Mouse (Mus musculus): ENCODE data around the gene Pkp3. TPM values are rescaled to one million over a fixed set of nuclear protein-coding genes. Genes with fewer than 3 reads are reported as not detected.

Pkp3 gene
- polyA plus RNA-seq, 1 experiment from 2014 or later = 0.72 TPM

- Histone ChIP-seq H3K27me3 (replicated peaks) (peaks cover 92% of the 10 kb centered on the region), H3K27ac (replicated peaks) (no peak overlapping the region), H3K9me3 (no peaks in the 10 kb centered on the region), H3K4me2 (peak overlapping the region; percentile 21), H3K36me3 (no peaks in the 10 kb centered on the region), H3K4me3 (no peak overlapping the region), H3K9ac (no peak overlapping the region), H3K4me1 (peaks cover 18% of the 10 kb centered on the region)
- WGBS = 21% methylated on average over 23 of the region's 23 CpGs
- no peak for ATAC-seq (ENCODE audit: extremely low read depth, insufficient number of reproducible peaks, low FRiP score, low TSS enrichment)
Measured at GRCm38 (mm10) chr7:141072017-141072745, 5.8 kb upstream of the Pkp3 start.

- 84% methylated on average over 4 of the region's 4 CpGs for WGBS
- no peak for ATAC-seq (ENCODE audit: extremely low read depth, insufficient number of reproducible peaks, low FRiP score, low TSS enrichment)
- peaks cover 92% of the 10 kb centered on the region for H3K27me3 ChIP-seq (replicated peaks)
- no peak overlapping the region for H3K9ac ChIP-seq
- peaks cover 18% of the 10 kb centered on the region for H3K4me1 ChIP-seq
- no peaks in the 10 kb centered on the region for H3K36me3 ChIP-seq
- H3K4me2 ChIP-seq = no peak overlapping the region
- H3K9me3 ChIP-seq = no peaks in the 10 kb centered on the region
- no peak overlapping the region for H3K4me3 ChIP-seq
- no peak overlapping the region for H3K27ac ChIP-seq (replicated peaks)
Measured at GRCm38 (mm10) chr7:141073782-141074181, 4.2 kb upstream of the Pkp3 start.

GRCm38 (mm10) chr7:141078876-141079275 is 858 bp downstream of the Pkp3 start:
- WGBS = 79% methylated on average over 4 of the region's 4 CpGs
- no peaks in the 10 kb centered on the region for H3K36me3 ChIP-seq
- H3K4me1 ChIP-seq = no peaks in the 10 kb centered on the region
- H3K27me3 ChIP-seq (replicated peaks) = peaks cover 90% of the 10 kb centered on the region
- H3K9me3 ChIP-seq = no peaks in the 10 kb centered on the region
- no peak overlapping the region for H3K4me2 ChIP-seq
- H3K9ac ChIP-seq = no peak overlapping the region
- no peak overlapping the region for H3K27ac ChIP-seq (replicated peaks)
- H3K4me3 ChIP-seq = no peak overlapping the region
- ATAC-seq (ENCODE audit: extremely low read depth, insufficient number of reproducible peaks, low FRiP score, low TSS enrichment) = no peak

- no peak for ATAC-seq (ENCODE audit: extremely low read depth, insufficient number of reproducible peaks, low FRiP score, low TSS enrichment)
- no peaks in the 10 kb centered on the region for H3K36me3 ChIP-seq
- H3K4me3 ChIP-seq = no peak overlapping the region
- no peaks in the 10 kb centered on the region for H3K4me1 ChIP-seq
- peaks cover 85% of the 10 kb centered on the region for H3K27me3 ChIP-seq (replicated peaks)
- WGBS = 20% methylated on average over 34 of the region's 34 CpGs
- no peak overlapping the region for H3K4me2 ChIP-seq
- H3K9ac ChIP-seq = 0 out of 2 replicates have a peak overlapping the region, but pooled peaks have one; percentile 3
- H3K9me3 ChIP-seq = no peaks in the 10 kb centered on the region
- H3K27ac ChIP-seq (replicated peaks) = no peak overlapping the region
Measured at GRCm38 (mm10) chr7:141079481-141080449, 1.7 kb downstream of the Pkp3 start.

- Histone ChIP-seq H3K4me1 (peaks cover 15% of the 10 kb centered on the region), H3K27ac (replicated peaks) (no peak overlapping the region), H3K9me3 (no peaks in the 10 kb centered on the region), H3K4me2 (no peak overlapping the region), H3K36me3 (no peaks in the 10 kb centered on the region), H3K9ac (no peak overlapping the region), H3K27me3 (replicated peaks) (peaks cover 69% of the 10 kb centered on the region), H3K4me3 (no peak overlapping the region)
- no peak for ATAC-seq (ENCODE audit: extremely low read depth, insufficient number of reproducible peaks, low FRiP score, low TSS enrichment)
- 21% methylated on average over 8 of the region's 8 CpGs for WGBS
Measured at GRCm38 (mm10) chr7:141087894-141088293, 9.9 kb downstream of the Pkp3 start.

- Histone ChIP-seq H3K9ac (0 out of 2 replicates have a peak overlapping the region, but pooled peaks have one; percentile 19), H3K4me1 (peaks cover 15% of the 10 kb centered on the region), H3K4me2 (peak overlapping the region; percentile 51), H3K27me3 (replicated peaks) (peaks cover 69% of the 10 kb centered on the region), H3K36me3 (no peaks in the 10 kb centered on the region), H3K27ac (replicated peaks) (no peak overlapping the region), H3K9me3 (no peaks in the 10 kb centered on the region), H3K4me3 (peak overlapping the region; percentile 26)
- WGBS = 7% methylated on average over 18 of the region's 18 CpGs
- no peak for ATAC-seq (ENCODE audit: extremely low read depth, insufficient number of reproducible peaks, low FRiP score, low TSS enrichment)
Measured at GRCm38 (mm10) chr7:141088473-141088872, 10.5 kb downstream of the Pkp3 start.

- ATAC-seq (ENCODE audit: extremely low read depth, insufficient number of reproducible peaks, low FRiP score, low TSS enrichment) = no peak
- 60% methylated on average over 8 of the region's 8 CpGs for WGBS
- H3K9ac ChIP-seq = no peak overlapping the region
- no peak overlapping the region for H3K4me2 ChIP-seq
- H3K27ac ChIP-seq (replicated peaks) = no peak overlapping the region
- peaks cover 77% of the 10 kb centered on the region for H3K27me3 ChIP-seq (replicated peaks)
- H3K36me3 ChIP-seq = no peaks in the 10 kb centered on the region
- H3K4me3 ChIP-seq = no peak overlapping the region
- H3K9me3 ChIP-seq = no peaks in the 10 kb centered on the region
- H3K4me1 ChIP-seq = peaks cover 15% of the 10 kb centered on the region
Measured at GRCm38 (mm10) chr7:141090228-141090627, 12.2 kb downstream of the Pkp3 start.

DNA sequence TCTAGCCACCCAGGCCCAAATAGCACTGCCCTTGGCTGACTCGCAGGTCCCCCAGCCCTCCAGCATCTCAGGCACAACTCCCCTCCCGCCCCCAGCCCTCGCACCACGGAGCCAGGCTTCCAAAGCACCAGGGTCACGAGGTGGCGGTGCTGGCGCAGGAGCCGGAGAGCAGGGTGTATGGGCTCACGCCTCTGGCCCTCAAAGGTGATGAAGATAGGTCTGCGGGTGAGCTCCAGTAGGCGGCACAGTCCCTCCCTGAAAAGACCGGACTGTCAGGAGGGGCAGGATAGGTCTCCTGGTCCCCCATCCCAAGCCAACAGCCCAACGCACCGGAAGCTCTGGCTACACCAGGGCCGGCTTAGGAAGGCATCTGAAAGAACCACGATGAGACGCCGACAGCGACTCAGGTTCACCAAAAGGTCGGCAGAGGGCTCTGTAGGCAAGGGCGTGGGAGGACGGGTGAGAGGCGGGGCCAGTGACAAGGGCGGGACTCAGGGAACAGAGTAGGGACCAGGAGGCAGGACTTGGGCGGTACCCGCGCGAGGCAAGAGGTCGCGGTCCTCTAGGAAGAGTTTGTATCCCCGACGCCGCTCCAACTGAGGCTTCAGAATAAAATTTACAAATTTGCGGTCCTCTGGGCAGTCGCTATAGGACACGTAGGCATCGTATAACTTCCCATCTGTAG is 14.2 kb downstream of the Pkp3 start:
- H3K36me3 ChIP-seq = no peaks in the 10 kb centered on the region
- H3K4me1 ChIP-seq = peaks cover 22% of the 10 kb centered on the region
- H3K4me3 ChIP-seq = peak overlapping the region; percentile 28
- peaks cover 74% of the 10 kb centered on the region for H3K27me3 ChIP-seq (replicated peaks)
- no peak overlapping the region for H3K27ac ChIP-seq (replicated peaks)
- WGBS = 5% methylated on average over 37 of the region's 37 CpGs
- H3K9ac ChIP-seq = peak overlapping the region; percentile 61
- no peaks in the 10 kb centered on the region for H3K9me3 ChIP-seq
- peak; percentile 82 for ATAC-seq (ENCODE audit: extremely low read depth, insufficient number of reproducible peaks, low FRiP score, low TSS enrichment)
- H3K4me2 ChIP-seq = peak overlapping the region; percentile 65

- Histone ChIP-seq H3K4me1 (peaks cover 15% of the 10 kb centered on the region), H3K27me3 (replicated peaks) (peaks cover 74% of the 10 kb centered on the region), H3K36me3 (no peaks in the 10 kb centered on the region), H3K4me2 (no peak overlapping the region), H3K9me3 (no peaks in the 10 kb centered on the region), H3K9ac (no peak overlapping the region), H3K4me3 (no peak overlapping the region), H3K27ac (replicated peaks) (no peak overlapping the region)
- no peak for ATAC-seq (ENCODE audit: extremely low read depth, insufficient number of reproducible peaks, low FRiP score, low TSS enrichment)
- WGBS = 75% methylated on average over 6 of the region's 6 CpGs
Measured at GRCm38 (mm10) chr7:141093950-141094349, 15.9 kb downstream of the Pkp3 start.

DNA sequence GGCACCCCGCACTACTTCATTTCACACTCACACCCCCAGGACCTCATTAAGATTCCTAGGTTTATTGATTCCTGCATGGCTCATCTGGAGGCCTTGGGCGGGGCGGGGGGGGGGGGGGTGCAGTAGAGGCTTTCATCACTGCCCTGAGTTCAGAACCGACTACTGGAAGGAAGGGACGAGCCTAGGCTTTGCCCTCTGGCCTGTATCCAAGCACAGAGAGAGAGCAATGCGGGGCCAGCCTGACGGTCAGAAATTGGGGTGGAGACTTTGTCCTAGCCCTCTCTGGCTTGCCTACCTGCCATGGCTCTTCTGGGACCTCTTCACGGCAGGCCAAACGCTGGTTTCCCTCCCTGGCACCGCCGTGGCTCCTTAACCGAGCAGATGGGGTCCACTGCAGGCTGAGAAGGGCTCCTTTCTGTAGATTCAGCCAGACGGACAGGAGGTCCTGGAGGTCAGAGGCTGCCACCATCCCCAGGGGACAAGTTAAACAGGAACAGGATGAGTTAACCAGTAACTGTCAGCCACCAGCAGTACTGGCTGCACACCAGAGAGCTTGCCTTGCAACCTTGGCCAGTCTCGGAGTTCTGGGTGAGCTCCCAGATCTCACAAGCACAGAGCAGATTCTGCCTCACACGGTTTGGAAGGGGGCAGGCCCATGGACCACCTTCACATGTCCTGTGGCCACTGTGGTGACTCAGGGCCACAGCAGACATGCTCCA is 16.6 kb downstream of the Pkp3 start:
- H3K9ac ChIP-seq = no peak overlapping the region
- H3K36me3 ChIP-seq = no peaks in the 10 kb centered on the region
- H3K27ac ChIP-seq (replicated peaks) = no peak overlapping the region
- no peak overlapping the region for H3K4me2 ChIP-seq
- no peak overlapping the region for H3K4me3 ChIP-seq
- WGBS = 66% methylated on average over 15 of the region's 15 CpGs
- H3K27me3 ChIP-seq (replicated peaks) = peaks cover 74% of the 10 kb centered on the region
- no peaks in the 10 kb centered on the region for H3K9me3 ChIP-seq
- no peak for ATAC-seq (ENCODE audit: extremely low read depth, insufficient number of reproducible peaks, low FRiP score, low TSS enrichment)
- peaks cover 19% of the 10 kb centered on the region for H3K4me1 ChIP-seq

All from heart, embryonic 13.5 days (tissue).